Comparison of ENCODE assay signal across 15 mouse cellular contexts in the genomic region with DNA sequence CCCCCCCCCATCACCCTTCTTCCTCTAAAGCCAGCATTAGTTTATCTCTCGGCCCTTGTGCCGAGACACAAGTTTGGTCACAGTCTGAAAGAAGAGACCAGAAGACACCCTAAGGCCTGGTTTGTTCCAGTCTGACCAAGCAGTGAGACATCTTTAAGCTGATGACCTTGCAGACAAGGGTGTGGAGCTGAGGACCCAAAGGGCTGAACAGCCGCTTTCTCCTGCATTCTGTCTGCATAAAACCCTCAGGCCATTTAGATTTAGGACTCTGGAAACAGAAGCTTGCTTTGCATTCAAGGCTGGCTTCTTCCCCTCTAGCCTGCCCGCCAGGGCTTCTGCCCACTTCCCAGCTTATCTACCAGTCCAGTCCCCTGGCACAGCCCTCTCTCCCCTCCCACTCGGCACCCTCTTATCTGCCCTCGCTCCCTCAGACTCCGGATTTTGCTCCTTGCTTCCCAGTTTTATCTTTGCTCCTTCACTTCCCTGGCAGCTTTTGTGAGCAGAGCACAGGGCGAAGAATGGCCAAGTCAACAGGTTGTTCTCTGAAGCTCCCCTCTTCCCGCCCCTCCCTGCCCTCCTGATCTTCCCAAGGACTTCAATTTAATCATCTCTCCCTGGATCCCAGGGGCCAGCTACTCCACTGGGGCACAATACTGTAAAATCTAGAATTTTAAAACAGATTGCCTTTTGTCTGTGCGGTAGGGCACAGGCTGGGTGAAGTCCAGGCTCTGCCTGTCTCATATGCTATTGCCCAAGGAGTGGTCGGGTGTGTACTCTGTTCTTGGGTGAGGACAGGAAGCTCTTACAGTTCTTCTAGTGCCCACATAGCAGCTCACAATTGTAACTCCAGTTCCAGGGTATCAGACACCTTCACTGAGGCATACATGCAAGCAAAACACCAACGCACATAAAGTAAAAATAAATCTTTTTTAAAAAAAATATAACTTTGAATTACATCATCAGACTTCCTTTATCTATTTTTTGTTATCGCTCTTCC. TPM values are rescaled to one million over a fixed set of nuclear protein-coding genes. Genes with fewer than 3 reads are reported as not detected.
A peak's percentile ranks its signal among the peaks of the same experiment; 100 is the strongest.
DNase-seq lines count a peak whose midpoint lies in the region; ATAC-seq lines count a peak whose summit lies in the region.
"Had no signal": no experiment of that assay in that cellular context is flagged by ENCODE, and none has a peak within 500 bp of the region (broad histone marks: within the 10 kb centered on the region; RNA-seq: fewer than 3 reads in every experiment).

No protein-coding gene starts in this region.

- no peak overlapping the region for H3K4me3 ChIP-seq in hindbrain, embryonic 10.5 days
- no peak overlapping the region for H3K4me3 ChIP-seq in hindbrain, embryonic 13.5 days
- no peak overlapping the region for H3K4me3 ChIP-seq in liver, embryonic 15.5 days (replicated peaks)
- H3K4me3 ChIP-seq in hindbrain, embryonic 16.5 days (ENCODE audit: low read length): no peak overlapping the region

- WGBS in hindbrain, embryonic 10.5 days: 79% methylated on average over 13 of the region's 13 CpGs
- WGBS in hindbrain, embryonic 13.5 days: 79% methylated on average over 13 of the region's 13 CpGs
- 41% methylated on average over 13 of the region's 13 CpGs for WGBS in liver, embryonic 15.5 days (ENCODE audit: insufficient replicate concordance)
- WGBS in hindbrain, embryonic 16.5 days: 75% methylated on average over 13 of the region's 13 CpGs

- peaks cover 35% of the 10 kb centered on the region for H3K4me1 ChIP-seq in hindbrain, embryonic 10.5 days (replicated peaks)
- peaks cover 43% of the 10 kb centered on the region for H3K4me1 ChIP-seq in hindbrain, embryonic 13.5 days (replicated peaks)
- peaks cover 16% of the 10 kb centered on the region for H3K4me1 ChIP-seq in liver, embryonic 15.5 days (replicated peaks)
- peaks cover 27% of the 10 kb centered on the region for H3K4me1 ChIP-seq in hindbrain, embryonic 16.5 days (ENCODE audit: control insufficient read depth, insufficient read depth, low read depth, low read length)

- no peaks in the 10 kb centered on the region for H3K36me3 ChIP-seq in hindbrain, embryonic 10.5 days
- no peaks in the 10 kb centered on the region for H3K36me3 ChIP-seq in hindbrain, embryonic 13.5 days
- no peaks in the 10 kb centered on the region for H3K36me3 ChIP-seq in liver, embryonic 15.5 days (replicated peaks)
- no peaks in the 10 kb centered on the region for H3K36me3 ChIP-seq in hindbrain, embryonic 16.5 days (ENCODE audit: control insufficient read depth, insufficient read depth, low read length)

- no peak for ATAC-seq in hindbrain, embryonic 13.5 days (ENCODE audit: low FRiP score)
- ATAC-seq in liver, embryonic 15.5 days (ENCODE audit: insufficient read depth): peak; percentile 87
- no peak for ATAC-seq in hindbrain, embryonic 16.5 days
- ATAC-seq: activated CD4-positive, CD25-positive, alpha-beta regulatory T cell, adult 4 months had no signal

- DNase-seq in hindbrain, embryonic 10.5 days (ENCODE audit: low spot score): no peak
- peak; percentile 64 for DNase-seq in testis, postnatal 14 days (ENCODE audit: low spot score)
- no peak for DNase-seq in testis, postnatal 10 days (ENCODE audit: low spot score)
- DNase-seq in telencephalon, adult 2 months (ENCODE audit: low read depth, low spot score): peak; percentile 77
- no peak for DNase-seq in cerebellum, adult 11 months
- DNase-seq: heart, adult 18-20 months; heart, postnatal 4 days; kidney, adult 11 months; thymus, postnatal 25 days had no signal

- no peaks in the 10 kb centered on the region for H3K9me3 ChIP-seq in hindbrain, embryonic 10.5 days
- no peaks in the 10 kb centered on the region for H3K9me3 ChIP-seq in hindbrain, embryonic 13.5 days
- no peaks in the 10 kb centered on the region for H3K9me3 ChIP-seq in liver, embryonic 15.5 days (replicated peaks)
- no peaks in the 10 kb centered on the region for H3K9me3 ChIP-seq in hindbrain, embryonic 16.5 days (ENCODE audit: control insufficient read depth, low read length)

- H3K27ac ChIP-seq in hindbrain, embryonic 10.5 days: peak overlapping the region; percentile 24; the same call in 1 of the 2 replicates
- no peak overlapping the region for H3K27ac ChIP-seq in hindbrain, embryonic 13.5 days
- H3K27ac ChIP-seq in liver, embryonic 15.5 days (replicated peaks): peak overlapping the region; percentile 64; the same call in 1 of the 2 replicates
- no peak overlapping the region for H3K27ac ChIP-seq in hindbrain, embryonic 16.5 days (ENCODE audit: low read depth, low read length)

- H3K4me2 ChIP-seq in hindbrain, embryonic 13.5 days: no peak overlapping the region
- peak overlapping the region; percentile 23; the same call in 1 of the 2 replicates for H3K4me2 ChIP-seq in liver, embryonic 15.5 days
- H3K4me2 ChIP-seq in hindbrain, embryonic 16.5 days (ENCODE audit: low read length): no peak overlapping the region

- H3K9ac ChIP-seq in hindbrain, embryonic 13.5 days: no peak overlapping the region
- H3K9ac ChIP-seq in liver, embryonic 15.5 days: no peak overlapping the region
- H3K9ac ChIP-seq in hindbrain, embryonic 16.5 days (ENCODE audit: low read depth, low read length): no peak overlapping the region

- 0 out of 2 replicates have a peak, but pooled peaks cover 8% of the 10 kb centered on the region for H3K27me3 ChIP-seq in hindbrain, embryonic 10.5 days (ENCODE audit: insufficient read depth, poor library complexity, severe bottlenecking)
- no peaks in the 10 kb centered on the region for H3K27me3 ChIP-seq in hindbrain, embryonic 13.5 days
- H3K27me3 ChIP-seq in liver, embryonic 15.5 days: no peaks in the 10 kb centered on the region
- H3K27me3 ChIP-seq in hindbrain, embryonic 16.5 days (replicated peaks; ENCODE audit: control insufficient read depth, insufficient read depth, low read length): no peaks in the 10 kb centered on the region

RNA-seq across cellular contexts. Expression of a gene that starts 50.0 kb away (rescaled TPM):
- polyA plus RNA-seq in hindbrain, embryonic 10.5 days (2016; fragmentation: Nextera tagmentation; extraction: Ambion mirVana): 0.14 TPM in 1 of 2 replicates, not detected in the other
- polyA plus RNA-seq in hindbrain, embryonic 13.5 days (2015; fragmentation: Nextera tagmentation; extraction: Ambion mirVana): 0.78 and 1.2 TPM in 2 replicates
- polyA plus RNA-seq in liver, embryonic 15.5 days (2015; fragmentation: Nextera tagmentation; extraction: Ambion mirVana): not detected in 2 replicates
- polyA plus RNA-seq in hindbrain, embryonic 16.5 days (2015; fragmentation: Nextera tagmentation; extraction: Ambion mirVana): 0.62 and 0.68 TPM in 2 replicates
- polyA plus RNA-seq: activated CD4-positive, CD25-positive, alpha-beta regulatory T cell, adult 4 months; large intestine, adult 2 months; limb, embryonic 11.5 days had no signal

Comparison
In these comparisons a context has a peak if more than half of its experiments do, and no peak if none do; other contexts are left out.
1. DNase-seq: peak in testis, postnatal 14 days (single experiment) and telencephalon, adult 2 months (single experiment); none in hindbrain, embryonic 10.5 days (single experiment), testis, postnatal 10 days (single experiment) and cerebellum, adult 11 months (single experiment).
2. H3K27ac ChIP-seq: peak in hindbrain, embryonic 10.5 days (single experiment) and liver, embryonic 15.5 days (single experiment); none in hindbrain, embryonic 13.5 days (single experiment) and hindbrain, embryonic 16.5 days (single experiment).